Mouse (Mus musculus): ENCODE results near the gene Mre11a. TPM values are rescaled to one million over a fixed set of nuclear protein-coding genes. Genes with fewer than 3 reads are reported as not detected.

Gene Mre11a
- total and polyA plus RNA-seq, 3 experiments, result 27.7 to 47.3 (median 45.7) TPM

DNA sequence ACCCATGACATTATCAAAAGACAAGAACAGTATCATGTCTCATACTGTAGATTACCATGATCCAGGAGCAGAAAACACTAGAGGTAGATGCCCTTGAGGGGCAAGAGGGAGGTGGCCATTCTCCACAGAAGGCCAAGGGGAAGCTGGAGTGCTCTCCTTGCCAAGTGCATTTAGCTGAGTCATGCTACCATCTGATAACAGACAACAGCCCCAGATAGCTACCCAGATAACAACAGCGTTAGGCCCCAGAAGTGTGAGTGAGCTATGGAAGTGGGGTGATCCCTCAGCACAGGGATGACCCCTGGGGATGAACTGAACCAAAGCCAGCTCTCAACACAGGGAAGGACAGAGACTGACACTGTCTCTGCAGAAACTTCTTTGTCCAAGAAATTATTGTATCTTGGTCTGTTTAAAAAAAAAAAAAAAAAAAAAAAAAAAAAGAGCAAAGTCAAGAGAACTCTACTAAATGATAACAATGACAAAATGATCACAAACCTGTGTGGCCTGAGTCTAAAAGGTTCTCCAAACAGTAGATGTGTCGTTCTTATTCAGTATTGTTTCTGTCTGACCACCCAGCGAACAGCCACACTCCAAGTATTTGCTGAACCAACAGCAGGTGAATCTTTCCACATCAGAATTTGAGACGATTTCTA, 44.8 kb upstream of the Mre11a start:
- Histone ChIP-seq H3K9me3 (replicated peaks; ENCODE audit: low read length) (no peaks in the 10 kb centered on the region), H3K79me2 (replicated peaks; ENCODE audit: control insufficient read depth, extremely low read depth, insufficient read depth, poor library complexity, severe bottlenecking) (no peaks in the 10 kb centered on the region), H3K9ac (ENCODE audit: insufficient read depth, low read depth) (no peak overlapping the region), H3K4me2 (ENCODE audit: insufficient read depth, low read depth, poor library complexity, severe bottlenecking) (no peak overlapping the region), H3K4me3 (replicated peaks in 1 of 3; ENCODE audit: low read depth in 2 of 3, low read length in 2 of 3, poor library complexity in 1 of 3) (no peak overlapping the region), H3K27ac (ENCODE audit: insufficient read depth, low read depth) (no peak overlapping the region), H3K4me1 (ENCODE audit: control insufficient read depth in 1 of 2, insufficient read depth in 2 of 2) (peaks cover 2 to 21% of the 10 kb centered on the region in 2 experiments; a peak in 3 of 4 replicates), H3K27me3 (replicated peaks) (no peaks in the 10 kb centered on the region), H3K36me3 (replicated peaks in 1 of 2; ENCODE audit: control insufficient read depth in 1 of 2, insufficient read depth in 1 of 2, low read length in 1 of 2) (no peaks in the 10 kb centered on the region)
- in situ Hi-C loops (cut with MboI; ENCODE audit: low pct_ligation_motif_present, low pct_unique_long_range_greater_than_20kb, low sequenced_read_pairs), result no loop called here
- no peak for DNase-seq (ENCODE audit: extremely low read depth)
- TF ChIP-seq SMC3 (IDR thresholded peaks at IDR 0.05; ENCODE audit: low read depth, low read length) (no peak), USF2 (conservative IDR thresholded peaks at IDR 0.05; ENCODE audit: low read depth, low read length) (no peak), MYC (IDR thresholded peaks at IDR 0.05; ENCODE audit: low read depth, low read length) (no peak), PAX5 (IDR thresholded peaks at IDR 0.05; ENCODE audit: low read length) (no peak), SIN3A (IDR thresholded peaks at IDR 0.05; ENCODE audit: low read length) (no peak), MXI1 (IDR thresholded peaks at IDR 0.05; ENCODE audit: low read depth, low read length) (no peak), ZNF384 (IDR thresholded peaks at IDR 0.05; ENCODE audit: low read depth, low read length) (no peak)
- dilution Hi-C loops (cut with MboI; ENCODE audit: extremely low pct_ligation_motif_present, extremely low pct_unique_long_range_greater_than_20kb, low sequenced_read_pairs), result no loop called here

DNA sequence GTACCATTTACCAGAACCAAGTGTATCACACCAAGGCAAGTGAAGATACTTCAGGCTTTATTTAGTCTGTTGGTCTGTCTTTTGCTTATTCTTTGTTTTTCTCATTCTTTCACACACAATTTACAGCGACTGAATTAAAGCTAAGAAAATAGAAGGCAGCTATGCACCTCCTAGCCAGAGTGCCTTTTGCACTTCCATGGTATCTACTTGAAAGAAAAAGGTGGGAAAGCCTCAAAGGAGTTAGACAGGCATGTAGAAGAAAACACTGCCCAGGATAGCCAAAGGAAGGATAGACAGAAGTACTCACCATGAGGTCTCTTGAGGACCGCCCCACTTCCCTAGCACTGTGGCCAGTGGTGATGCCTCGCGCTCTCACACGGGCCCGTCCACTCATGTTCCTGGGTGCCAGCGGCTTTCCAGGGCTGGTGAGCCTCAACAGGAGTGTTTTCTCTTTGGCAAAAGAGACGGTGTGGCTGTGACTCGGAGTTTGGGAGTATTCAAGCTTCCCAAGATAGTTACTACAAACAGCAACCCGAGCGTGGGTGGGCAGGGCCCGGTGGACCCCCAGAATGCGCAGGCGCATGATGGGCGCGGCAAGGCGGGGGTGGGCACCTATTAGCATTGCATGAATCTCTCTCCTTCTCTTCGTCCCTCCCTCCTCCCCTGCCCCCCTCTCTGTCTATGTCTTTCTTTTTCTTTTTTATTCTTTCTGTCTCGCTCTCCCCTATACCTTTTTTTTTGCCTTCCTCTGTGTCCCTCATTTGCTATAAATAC, 44.1 kb upstream of the Mre11a start, which contains the start of gene Piwil4:
TSS of gene Piwil4 (minus strand) at position 583 of the 774 bp plus-strand sequence.
- Histone ChIP-seq H3K4me2 (ENCODE audit: insufficient read depth, low read depth, poor library complexity, severe bottlenecking) (no peak within 1 kb of the TSS), H3K4me1 (ENCODE audit: control insufficient read depth in 1 of 2, insufficient read depth in 2 of 2) (peaks cover 2 to 21% of the 10 kb centered on the region in 2 experiments; a peak in 3 of 4 replicates), H3K9ac (ENCODE audit: insufficient read depth, low read depth) (no peak within 1 kb of the TSS), H3K27ac (ENCODE audit: insufficient read depth, low read depth) (no peak within 1 kb of the TSS), H3K4me3 (replicated peaks in 1 of 3; ENCODE audit: low read depth in 2 of 3, low read length in 2 of 3, poor library complexity in 1 of 3) (no peak within 1 kb of the TSS), H3K27me3 (replicated peaks) (no peaks in the 10 kb centered on the region), H3K79me2 (replicated peaks; ENCODE audit: control insufficient read depth, extremely low read depth, insufficient read depth, poor library complexity, severe bottlenecking) (no peaks in the 10 kb centered on the region), H3K36me3 (replicated peaks in 1 of 2; ENCODE audit: control insufficient read depth in 1 of 2, insufficient read depth in 1 of 2, low read length in 1 of 2) (no peaks in the 10 kb centered on the region), H3K9me3 (replicated peaks; ENCODE audit: low read length) (no peaks in the 10 kb centered on the region)
- dilution Hi-C loops (cut with MboI; ENCODE audit: extremely low pct_ligation_motif_present, extremely low pct_unique_long_range_greater_than_20kb, low sequenced_read_pairs), result no loop called here
- in situ Hi-C loops (cut with MboI; ENCODE audit: low pct_ligation_motif_present, low pct_unique_long_range_greater_than_20kb, low sequenced_read_pairs), result no loop called here
- TF ChIP-seq ETS1 (conservative IDR thresholded peaks at IDR 0.05; ENCODE audit: low read depth, low read length) (no peak), SMC3 (IDR thresholded peaks at IDR 0.05; ENCODE audit: low read depth, low read length) (no peak), E2F4 (IDR thresholded peaks at IDR 0.05; ENCODE audit: insufficient replicate concordance, low read depth, low read length) (no peak), USF2 (conservative IDR thresholded peaks at IDR 0.05; ENCODE audit: low read depth, low read length) (no peak), MEF2A (IDR thresholded peaks at IDR 0.05; ENCODE audit: borderline replicate concordance, low read depth, low read length) (no peak), CHD1 (IDR thresholded peaks at IDR 0.05; ENCODE audit: low read depth, low read length) (no peak), RCOR1 (conservative IDR thresholded peaks at IDR 0.05; ENCODE audit: low read depth, low read length) (no peak)
- DNase-seq (ENCODE audit: extremely low read depth), result no peak

Measured in CH12.LX (cell line).